Mouse (Mus musculus) right cerebral cortex, postnatal 14 days (tissue): ENCODE results near the gene 1700020L24Rik.

Source experiments
- DNase-seq: peaks from one replicate; pipeline ENCODE4 v3.0.0; 2022

The 1700020L24Rik gene

DNA sequence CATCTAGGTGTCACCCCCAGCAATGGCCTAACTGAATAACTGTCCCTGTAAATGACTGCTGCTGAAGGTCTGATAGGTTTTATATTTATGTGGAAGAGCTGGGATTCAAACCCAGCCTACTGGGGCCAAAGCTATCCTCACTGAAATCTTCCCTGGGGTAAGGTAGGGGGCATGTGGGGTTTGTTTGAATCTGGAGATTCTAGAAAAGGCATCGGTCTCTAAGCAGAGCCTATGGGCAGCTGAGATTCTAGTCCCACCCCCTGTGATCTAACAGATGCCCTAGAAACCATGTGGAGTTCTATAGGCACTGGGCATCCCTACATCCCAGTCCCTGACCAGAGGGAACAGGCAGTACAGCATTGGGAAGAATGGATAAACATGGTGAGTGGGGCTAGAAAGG is at the start of gene 1700020L24Rik:
1700020L24Rik (plus strand) TSS at position 301 of the 400 bp plus-strand sequence.
- no peak for DNase-seq

DNA sequence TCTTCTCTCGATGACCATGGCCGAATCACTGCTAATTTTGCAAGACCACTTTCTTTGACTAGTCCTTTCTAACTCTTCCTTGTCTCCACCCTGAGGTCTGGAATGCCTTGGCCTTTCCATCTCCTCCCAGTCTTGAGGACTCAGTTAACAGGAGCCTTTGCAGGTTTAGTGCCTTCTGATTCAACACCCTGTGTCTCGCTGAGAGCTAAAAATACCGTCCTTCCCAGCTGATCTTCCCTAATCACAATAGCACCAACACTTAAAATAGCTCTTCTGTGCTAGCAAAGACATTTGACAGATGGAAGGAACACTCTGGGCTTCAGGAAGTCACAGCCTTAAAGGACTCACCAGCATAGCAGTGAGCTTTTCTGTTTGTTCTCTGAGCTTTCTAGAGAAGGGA is 44.4 kb upstream of the 1700020L24Rik start:
- no peak for DNase-seq

GRCm38 (mm10) chr11:83394802-83395439 is 42.6 kb upstream of the 1700020L24Rik start:
- DNase-seq = no peak

DNA sequence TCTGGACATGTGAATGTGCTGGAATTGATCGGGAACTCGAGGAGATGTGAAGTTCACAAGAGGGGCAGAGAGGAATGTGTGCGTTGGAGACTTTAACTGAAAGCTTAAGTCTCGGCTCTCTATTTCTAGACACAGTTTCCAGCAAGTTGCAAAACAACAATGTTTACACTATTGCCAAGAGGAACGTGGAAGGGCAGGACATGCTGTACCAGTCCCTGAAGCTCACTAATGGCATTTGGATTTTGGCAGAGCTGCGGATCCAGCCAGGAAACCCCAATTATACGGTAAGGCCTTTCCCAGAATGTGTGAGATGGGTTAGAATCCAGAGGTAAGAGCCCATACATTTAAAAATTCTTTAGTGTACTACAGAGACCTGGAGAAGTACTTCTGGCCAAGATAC is 39.9 kb upstream of the 1700020L24Rik start:
- DNase-seq = no peak

DNA sequence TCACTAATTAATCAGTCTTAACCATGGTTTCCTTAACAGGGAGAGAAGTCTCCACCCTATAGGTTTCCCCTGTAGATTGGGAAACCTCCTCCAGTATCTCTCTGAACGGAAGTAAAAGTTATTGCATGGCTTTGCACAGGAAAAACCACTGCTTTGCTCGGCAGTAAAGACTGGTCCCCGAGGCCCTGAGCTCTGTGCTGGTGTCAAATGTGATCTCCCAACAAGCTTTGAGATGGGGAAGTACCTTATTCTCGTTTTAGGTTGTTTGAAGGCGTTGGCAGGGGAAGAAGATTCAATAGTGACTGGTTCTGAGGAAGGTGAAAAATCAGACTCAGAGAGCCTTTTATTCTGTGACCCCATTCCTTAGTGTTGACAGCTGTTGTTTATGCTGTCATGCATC is 38.8 kb upstream of the 1700020L24Rik start:
- no peak for DNase-seq

DNA sequence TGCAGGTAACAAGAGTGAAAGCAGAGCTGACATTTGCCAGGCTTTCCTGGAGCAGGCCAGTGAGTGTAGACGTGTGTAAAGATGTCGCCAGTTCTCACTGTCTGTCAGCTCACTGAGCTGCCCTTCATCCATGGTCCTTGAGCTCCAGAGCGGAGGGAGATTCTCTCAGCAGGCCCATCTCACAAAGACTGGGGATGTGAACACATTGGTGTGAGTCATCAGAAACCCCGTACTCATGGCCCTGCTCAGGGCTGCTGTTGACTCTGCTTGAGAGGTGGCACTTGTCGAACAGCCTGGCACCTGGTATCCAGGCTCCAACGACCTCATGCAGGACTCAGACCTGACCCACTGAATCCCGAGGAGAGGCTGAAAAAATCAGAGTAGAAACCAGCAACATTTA is 33.7 kb upstream of the 1700020L24Rik start:
- DNase-seq = no peak

DNA sequence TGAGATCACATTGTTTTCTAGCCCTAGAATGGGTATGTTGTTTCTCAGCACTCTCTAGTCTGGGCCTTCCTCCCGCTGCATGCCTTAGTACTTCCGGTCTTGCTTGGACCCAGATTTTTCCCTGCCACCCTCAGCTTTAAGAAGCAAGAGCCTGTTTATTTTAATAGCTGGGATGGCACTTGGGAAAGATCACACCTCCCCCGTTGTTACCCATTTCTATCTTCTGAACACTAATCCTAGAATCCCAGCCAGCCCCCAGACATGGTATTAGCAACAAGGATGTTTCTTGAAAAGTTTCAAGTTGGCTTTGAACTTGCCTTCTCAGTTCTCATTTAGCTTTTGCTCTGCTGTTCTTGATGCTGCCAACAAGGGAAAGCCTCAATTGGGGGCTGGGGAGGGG is 31.1 kb upstream of the 1700020L24Rik start:
- no peak for DNase-seq

DNA sequence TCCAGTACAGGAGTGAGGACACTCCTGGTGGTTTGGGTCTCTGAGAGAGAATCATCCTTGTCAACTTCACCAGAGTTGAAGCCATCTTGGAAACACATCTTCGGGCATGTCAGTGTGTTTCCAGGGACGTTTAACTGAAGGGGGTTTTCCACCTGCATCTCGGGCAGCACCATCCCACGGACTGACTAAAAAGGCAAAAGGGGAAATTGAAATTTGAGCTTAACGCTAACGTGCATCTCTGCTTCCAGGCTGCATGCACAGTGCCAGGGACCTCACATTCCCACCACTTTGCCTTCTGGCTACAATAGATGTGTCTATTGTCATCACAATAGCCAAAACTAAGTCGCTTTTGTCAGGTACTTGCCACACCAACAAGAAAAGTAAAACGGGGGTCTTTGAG is 29.2 kb upstream of the 1700020L24Rik start:
- no peak for DNase-seq

DNA sequence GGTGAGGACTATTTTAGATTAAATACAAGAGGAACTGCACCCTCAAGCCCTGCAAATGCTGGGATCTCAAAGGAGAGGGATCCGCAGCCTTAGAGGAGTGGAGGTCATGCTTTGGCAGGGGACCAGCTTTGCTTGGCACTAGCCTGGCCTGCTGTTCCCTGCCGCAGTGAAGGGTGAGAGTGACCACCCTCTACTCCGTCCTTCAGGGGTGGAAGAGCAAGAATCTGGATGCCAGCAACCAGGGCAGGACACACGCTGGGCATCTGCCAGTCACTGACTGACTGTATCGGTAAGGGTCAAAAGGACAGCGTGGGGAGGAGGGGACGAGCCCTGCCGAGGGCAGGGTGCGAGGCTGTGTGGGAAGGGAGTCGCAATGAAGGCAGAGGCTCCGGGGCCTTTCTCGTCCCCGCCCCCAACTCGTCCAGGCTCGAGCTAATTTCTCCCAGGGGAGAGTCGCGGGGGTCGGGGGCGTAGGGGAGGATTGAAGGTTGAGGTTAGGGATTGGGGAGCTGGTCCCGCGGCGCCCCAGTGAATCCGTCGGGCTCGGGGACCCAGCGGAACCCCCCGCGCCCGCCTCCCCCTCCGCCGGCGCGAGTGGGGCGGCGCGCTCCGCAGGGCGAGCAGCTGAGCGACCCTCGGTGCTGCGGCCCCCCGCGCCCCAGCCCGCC is 28.3 kb upstream of the 1700020L24Rik start, which contains the start of gene Rasl10b:
Rasl10b (plus strand) TSS at position 51 of the 668 bp plus-strand sequence.
- peak; percentile 38 for DNase-seq

DNA sequence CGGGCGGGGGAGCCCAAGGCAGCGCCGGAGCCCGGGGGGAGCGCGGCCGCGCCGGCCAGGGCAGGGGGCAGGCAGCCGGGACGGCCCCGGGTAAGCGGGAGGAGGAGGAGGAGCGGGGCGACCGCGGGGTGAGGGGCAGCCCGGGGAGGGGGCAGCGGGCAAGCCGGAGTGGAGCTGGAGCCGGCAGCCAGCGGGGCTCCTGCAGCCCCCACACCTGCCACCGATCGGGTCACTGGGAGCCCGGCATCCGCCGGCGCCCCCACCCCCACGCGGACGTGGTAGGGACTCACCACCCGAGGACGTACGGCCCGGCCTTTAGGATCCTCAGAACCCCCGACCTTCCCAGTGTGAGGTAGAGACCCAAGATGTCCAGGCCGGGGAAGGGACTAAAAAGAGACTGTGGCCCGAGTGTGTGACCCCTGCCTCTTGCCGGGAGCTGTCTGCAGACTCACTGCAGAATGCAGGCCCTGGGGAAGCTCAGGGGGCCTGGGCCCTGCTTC is 27.6 kb upstream of the 1700020L24Rik start:
- no peak for DNase-seq

DNA sequence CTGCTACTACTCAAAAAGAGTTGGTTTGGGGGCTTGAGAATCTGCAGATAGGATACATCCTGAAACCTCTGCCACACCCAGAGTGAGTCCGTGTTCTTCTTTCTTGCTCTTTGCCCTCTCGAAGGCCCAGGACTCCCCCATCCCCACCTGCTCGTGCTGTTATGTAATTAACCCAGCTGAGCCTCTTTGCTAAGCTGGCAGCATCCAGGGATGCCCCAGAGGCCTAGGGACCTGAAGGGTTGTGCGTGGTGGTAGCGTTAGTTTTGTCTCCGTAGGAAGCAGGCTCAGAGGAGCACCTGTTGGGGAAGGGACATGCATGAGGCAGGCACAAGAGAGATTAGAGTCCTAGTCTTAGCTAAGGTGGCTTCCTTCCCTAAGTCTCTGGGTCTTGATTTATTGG is 27.0 kb upstream of the 1700020L24Rik start:
- no peak for DNase-seq

GRCm38 (mm10) chr11:83417080-83417479 is 20.4 kb upstream of the 1700020L24Rik start:
- no peak for DNase-seq

DNA sequence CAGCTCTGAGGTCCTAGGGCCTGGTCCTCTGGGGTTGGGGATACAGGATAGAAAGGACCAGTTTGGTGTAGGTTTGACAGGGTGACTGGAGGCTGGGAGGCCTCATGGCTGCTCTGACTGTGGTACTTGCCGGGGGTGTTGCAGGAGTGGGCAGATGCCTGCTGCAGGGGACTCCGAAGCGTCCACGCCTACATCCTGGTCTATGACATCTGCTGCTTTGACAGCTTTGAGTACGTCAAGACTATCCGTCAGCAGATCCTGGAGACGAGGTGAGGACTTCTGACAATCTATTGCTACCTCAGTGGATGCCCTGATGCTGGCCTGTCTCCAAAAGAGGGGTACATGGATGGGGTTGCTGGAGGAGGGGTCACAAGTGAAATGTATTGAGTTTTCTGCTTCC is 19.8 kb upstream of the 1700020L24Rik start:
- no peak for DNase-seq

DNA sequence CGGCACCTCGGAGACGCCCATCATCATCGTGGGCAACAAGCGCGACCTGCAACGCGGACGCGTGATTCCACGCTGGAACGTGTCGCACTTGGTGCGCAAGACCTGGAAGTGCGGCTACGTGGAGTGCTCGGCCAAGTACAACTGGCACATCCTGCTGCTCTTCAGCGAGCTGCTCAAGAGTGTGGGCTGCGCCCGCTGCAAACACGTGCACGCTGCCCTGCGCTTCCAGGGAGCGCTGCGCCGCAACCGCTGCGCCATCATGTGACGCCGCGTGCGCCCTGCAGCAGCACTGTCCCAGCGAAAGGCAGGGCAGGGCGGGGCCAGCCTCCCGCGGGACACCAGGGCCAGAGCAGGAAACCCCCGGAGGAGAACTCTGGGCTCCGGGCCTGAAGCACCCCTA is 18.9 kb upstream of the 1700020L24Rik start:
- DNase-seq = peak; percentile 73

DNA sequence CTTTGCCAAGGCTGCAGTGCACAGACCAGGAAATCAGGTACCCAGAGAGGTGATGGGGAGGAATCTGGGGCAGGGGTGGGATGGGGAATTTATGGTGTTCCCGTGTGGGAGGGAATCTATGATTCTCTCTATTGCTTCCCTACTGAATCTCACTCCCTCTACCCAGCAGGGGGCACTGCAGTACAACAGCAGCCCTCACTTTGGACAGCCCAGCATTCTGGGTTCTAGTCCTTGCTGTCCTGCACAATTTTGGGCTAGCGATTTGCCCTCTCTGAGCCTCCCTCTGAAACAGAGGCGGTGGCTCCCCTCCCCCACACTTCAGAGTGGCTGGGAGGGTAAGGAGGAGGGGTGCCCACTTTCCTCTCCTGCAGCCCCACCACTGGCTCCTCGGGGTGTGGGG is 17.1 kb upstream of the 1700020L24Rik start:
- DNase-seq = peak; percentile 61

- DNase-seq = peak; percentile 35
These were observed 16.2 kb upstream of the 1700020L24Rik start for GRCm38 (mm10) chr11:83421305-83421704.

- DNase-seq = peak; percentile 72
These were observed 12.8 kb upstream of the 1700020L24Rik start for GRCm38 (mm10) chr11:83424681-83425080.

GRCm38 (mm10) chr11:83426964-83427363 is 10.5 kb upstream of the 1700020L24Rik start:
- DNase-seq = no peak

- DNase-seq = no peak
These were observed 8.1 kb upstream of the 1700020L24Rik start, which contains the start of gene Gas2l2 for GRCm38 (mm10) chr11:83429355-83429754. Gas2l2 (minus strand) TSS chr11:83429455.

DNA sequence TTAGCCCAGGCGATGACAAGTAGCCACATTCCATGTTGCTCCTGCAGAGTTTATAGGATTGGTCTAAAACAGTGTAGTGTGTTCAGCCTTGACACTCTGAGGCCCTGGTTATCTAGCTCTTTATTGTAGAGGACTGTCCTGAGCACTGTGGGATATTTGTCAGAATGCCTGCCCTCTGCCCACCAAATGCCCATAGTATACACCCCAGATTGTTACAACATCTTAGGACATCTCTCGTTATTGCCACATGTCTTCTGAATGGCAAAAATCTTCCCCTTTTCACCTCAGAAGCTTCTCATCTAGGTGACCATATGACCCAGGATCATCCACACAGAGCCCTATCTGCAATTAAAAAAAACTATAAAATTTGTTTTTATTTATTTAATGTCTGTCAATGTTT is 4.9 kb upstream of the 1700020L24Rik start:
- DNase-seq = no peak

DNA sequence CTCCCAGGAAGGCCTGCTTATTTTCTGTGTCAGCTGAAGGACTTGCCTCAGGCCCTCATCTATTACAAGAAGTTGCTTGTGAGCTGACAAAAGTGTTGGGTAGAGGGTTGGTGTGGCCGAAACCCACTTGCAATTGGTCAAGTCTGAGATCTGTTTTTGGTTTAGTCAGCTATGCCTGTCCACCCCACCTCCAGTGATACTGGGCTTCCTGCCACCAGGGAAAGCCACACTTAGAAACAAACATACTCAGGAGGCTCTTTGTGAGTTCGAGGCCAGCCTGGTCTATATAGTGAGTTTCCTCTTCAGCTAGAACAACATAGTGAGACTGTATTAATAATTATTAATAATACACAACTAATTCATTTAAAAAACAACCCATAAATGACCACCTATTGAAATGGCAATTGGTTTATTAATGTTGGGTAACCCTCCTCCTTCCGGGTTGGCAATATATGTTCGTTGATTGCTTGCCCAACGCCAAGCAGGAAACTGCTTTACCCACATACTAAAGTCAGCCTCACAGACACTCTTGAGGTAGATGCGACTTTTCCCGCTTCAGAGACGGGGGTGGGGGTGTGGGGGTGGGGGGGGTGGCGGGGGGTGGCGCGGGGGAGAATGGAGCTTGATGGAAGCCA is 2.1 kb downstream of the 1700020L24Rik start:
- DNase-seq = no peak

DNA sequence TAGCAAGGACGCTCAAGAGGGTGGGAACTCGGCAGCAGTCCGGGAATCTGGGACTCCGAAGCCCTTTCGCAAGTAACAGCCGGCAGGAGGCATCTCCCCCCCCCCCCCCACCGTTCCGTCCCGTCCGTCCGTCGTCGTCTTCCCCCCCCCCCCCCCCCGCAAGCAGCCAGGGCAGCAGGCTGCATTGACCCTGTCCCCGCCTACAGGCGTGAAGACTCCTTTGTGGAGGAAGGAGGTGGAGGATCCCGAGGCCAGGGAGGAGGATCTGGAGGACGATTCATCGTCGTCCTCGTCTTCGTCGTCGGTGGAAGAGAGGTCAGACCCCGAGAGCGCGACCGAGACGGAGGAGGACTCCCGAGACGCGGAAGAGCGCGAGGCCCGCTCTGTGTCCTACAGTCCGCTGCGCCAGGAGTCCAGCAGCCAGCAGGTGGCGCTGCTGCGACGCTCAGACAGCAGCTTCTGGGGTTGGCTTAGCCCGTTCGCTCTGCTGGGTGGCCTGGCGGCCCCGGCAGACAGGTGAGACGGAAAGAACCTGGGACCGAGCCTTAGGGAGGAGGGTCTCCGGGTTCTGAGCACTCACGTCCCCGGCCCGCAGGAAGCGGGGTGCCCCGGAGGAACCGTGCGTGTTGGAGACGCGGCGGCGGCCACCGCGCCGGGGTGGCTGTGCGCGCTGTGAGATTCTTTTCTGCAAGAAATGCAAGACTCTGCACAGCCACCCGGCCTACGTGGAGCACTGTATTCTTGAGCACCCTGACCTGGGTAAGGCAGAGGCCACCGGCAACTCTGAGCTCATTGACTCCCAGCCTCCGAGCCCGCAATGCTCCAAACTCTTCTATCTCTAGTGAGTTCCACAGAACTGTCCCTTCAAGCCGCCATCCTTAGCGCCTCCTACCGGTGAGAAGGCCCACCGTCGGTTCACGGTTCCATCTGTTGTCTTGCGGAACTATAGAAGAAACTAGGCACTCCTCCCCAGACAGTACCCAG is 2.9 kb downstream of the 1700020L24Rik start:
- DNase-seq = peak; percentile 88

DNA sequence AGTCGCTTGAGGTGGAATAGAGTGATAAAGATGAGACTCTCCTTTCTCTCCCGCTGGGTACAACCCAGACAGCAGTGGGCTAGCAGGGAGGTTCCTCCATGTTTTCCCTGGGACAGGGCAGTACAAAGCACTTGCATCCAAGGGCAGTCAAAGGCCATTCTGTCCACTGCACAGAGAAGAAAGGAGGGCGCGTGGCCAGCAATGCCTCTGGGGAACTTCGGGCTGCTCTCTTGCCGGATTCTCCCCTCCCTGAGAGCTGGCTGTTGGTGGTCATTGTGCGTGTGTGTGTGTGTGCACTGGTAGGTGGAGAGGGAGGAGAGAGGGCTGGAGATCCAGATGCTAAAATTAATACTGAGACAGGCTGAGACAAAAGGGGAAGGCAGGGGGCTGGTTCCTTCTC is 3.8 kb downstream of the 1700020L24Rik start:
- no peak for DNase-seq
